Mouse (Mus musculus) stomach, postnatal 0 days (tissue): ENCODE measurements around the gene Irf4.

Experiments used
- CTCF ChIP-seq: IDR thresholded peaks from 2 replicates; pipeline ENCODE4 v1.5.1; 2016; ENCODE audit warnings: antibody characterized with exemption, low read depth, mild to moderate bottlenecking, moderate library complexity
- EP300 ChIP-seq: optimal IDR thresholded peaks from 2 replicates; pipeline ENCODE3; 2016; ENCODE audit warnings: antibody characterized with exemption

- no peak for TF ChIP-seq CTCF
- no peak for TF ChIP-seq EP300
Measured at GRCm38 (mm10) chr13:30704246-30705095, 44.6 kb upstream of the Irf4 start.
